Mouse (Mus musculus) ES-E14 (cell line): ENCODE data around the gene Upf2.

Experiments
- MAFK ChIP-seq: IDR thresholded peaks from 2 replicates; pipeline ENCODE4 v1.6.1; 2014; ENCODE audit warnings: mild to moderate bottlenecking, low read depth, low read length, inconsistent platforms; ENCODE audit not compliant: insufficient read depth
- ZC3H11A ChIP-seq: IDR thresholded peaks from 2 replicates; pipeline ENCODE4 v1.6.1; 2012; ENCODE audit warnings: low read depth, mild to moderate bottlenecking, inconsistent platforms, low read length, borderline replicate concordance

DNA sequence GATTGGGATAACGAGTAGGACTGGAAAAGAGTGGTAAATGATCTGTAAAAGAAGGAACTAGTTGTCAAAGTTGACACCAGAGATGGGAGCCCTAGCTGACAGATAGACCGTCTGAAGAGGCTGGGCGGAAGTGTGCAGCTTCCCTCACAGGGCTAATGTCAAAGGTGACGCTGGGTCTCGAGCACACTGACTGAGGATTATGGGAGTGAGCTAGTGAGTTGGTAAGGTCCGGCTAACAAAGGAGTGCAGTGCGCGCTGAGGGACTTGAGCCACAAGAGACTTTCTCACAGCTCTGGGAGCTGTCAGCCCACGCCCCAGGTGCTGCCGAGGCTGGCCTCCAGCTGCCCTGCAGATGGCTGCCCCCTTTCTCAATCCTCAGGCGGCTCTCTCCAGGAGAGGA is 119.7 kb downstream of the Upf2 start:
- no peak for TF ChIP-seq MAFK
- TF ChIP-seq ZC3H11A = no peak
